Mouse (Mus musculus) forebrain, embryonic 14.5 days (tissue): ENCODE data around the gene Sult6b2. TPM values are rescaled to one million over a fixed set of nuclear protein-coding genes. Genes with fewer than 3 reads are reported as not detected.

Experiments
- ATAC-seq: fragments of 200-750 bp; cut with Nextera tagmentation; 2 replicates; pipeline ENCODE4 v1.8.0; 2017; ENCODE audit warnings: mild to moderate bottlenecking, moderate library complexity
- DNase-seq: peaks from one replicate; pipeline ENCODE4 v3.0.0-alpha.2; 2015; ENCODE audit warnings: low spot score
- H3K27ac ChIP-seq: fragments of 300-500 bp; sonication (generic); 2 replicates; pipeline ENCODE4 v1.5.1; 2014; ENCODE audit warnings: low read depth, mild to moderate bottlenecking, control low read depth, low read length, moderate library complexity
- H3K27me3 ChIP-seq: fragments of 300-500 bp; sonication (generic); replicated peaks from 2 replicates; pipeline ENCODE4 v1.6.1; 2014; ENCODE audit warnings: low read length, control low read depth, mixed read lengths; ENCODE audit not compliant: control insufficient read depth, insufficient read depth
- H3K36me3 ChIP-seq: fragments of 300-500 bp; sonication (generic); 2 replicates; pipeline ENCODE4 v1.6.1; 2014; ENCODE audit warnings: low read length, control low read depth; ENCODE audit not compliant: control insufficient read depth, insufficient read depth
- H3K4me1 ChIP-seq: fragments of 300-500 bp; sonication (generic); 2 replicates; pipeline ENCODE4 v1.6.1; 2014; ENCODE audit warnings: antibody characterized with exemption, low read length, control low read depth; ENCODE audit not compliant: control insufficient read depth, insufficient read depth
- H3K4me2 ChIP-seq: fragments of 300-500 bp; sonication (generic); 2 replicates; pipeline ENCODE4 v1.6.1; 2014; ENCODE audit warnings: mild to moderate bottlenecking, control low read depth, low read length
- H3K4me3 ChIP-seq: fragments of 300-500 bp; sonication (generic); 2 replicates; pipeline ENCODE4 v1.5.1; 2014; ENCODE audit warnings: low read depth, low read length, control low read depth
- H3K9ac ChIP-seq: fragments of 300-500 bp; sonication (generic); 2 replicates; pipeline ENCODE4 v1.6.1; 2014; ENCODE audit warnings: mild to moderate bottlenecking, low read length, control low read depth, moderate library complexity
- H3K9me3 ChIP-seq: fragments of 300-500 bp; sonication (generic); replicated peaks from 2 replicates; pipeline ENCODE4 v1.6.1; 2016; ENCODE audit warnings: low read length, control low read depth, mixed read lengths; ENCODE audit not compliant: control insufficient read depth
- WGBS: fragments of 180-500 bp; shearing (Covaris S2); extraction: QIAGEN DNeasy Blood & Tissue Kit; methylation state at CpG from one replicate; pipeline ENCODE4 v1.1.7; 2014; 5-methylcytosine and 5-hydroxymethylcytosine counted together
- polyA plus RNA-seq: library from polyadenylated mRNA; unstranded; fragments of >200 nt; fragmentation: Nextera tagmentation; extraction: Ambion mirVana; gene quantifications from 2 replicates; pipeline ENCODE4 v1.2.1, GENCODE M21; 2014

Gene Sult6b2
- polyA plus RNA-seq, 1 experiment from 2014 or later: 0.18 TPM

DNA sequence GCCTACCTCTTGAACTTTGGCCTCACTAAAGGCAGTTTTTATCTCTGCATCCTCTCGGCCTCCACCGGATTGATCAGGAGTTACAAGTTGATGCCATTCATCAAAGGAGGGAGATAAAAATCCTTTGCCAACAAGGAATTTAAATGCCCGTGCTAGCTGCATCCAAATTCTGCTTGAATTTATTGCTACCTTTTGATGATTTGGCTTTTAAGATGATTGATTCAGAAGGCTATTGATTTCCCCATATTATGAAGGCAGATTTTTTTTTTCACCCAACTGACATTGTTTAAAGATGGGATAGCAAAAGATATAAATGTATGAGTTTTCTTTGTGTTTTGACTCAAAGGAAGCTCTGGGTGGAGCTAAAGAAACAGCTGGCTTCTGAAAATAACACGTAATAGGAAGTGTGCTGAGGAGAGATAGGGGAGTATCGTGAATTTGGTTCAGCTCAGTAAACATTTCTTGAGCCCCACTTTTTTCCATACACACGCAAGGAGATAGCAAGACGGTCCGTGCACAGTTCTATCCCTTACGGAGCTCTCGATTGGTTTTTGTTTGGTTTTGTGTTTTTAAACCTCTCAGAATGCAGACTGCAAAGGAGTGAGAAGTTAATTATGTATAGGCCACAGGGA lies 46.9 kb downstream of the Sult6b2 start:
- Histone ChIP-seq H3K4me2 (peak overlapping the region; percentile 68), H3K4me3 (peak overlapping the region; percentile 86), H3K4me1 (peaks cover 12% of the 10 kb centered on the region), H3K9ac (peak overlapping the region; percentile 91), H3K27ac (peak overlapping the region; percentile 81), H3K36me3 (peaks cover 17% of the 10 kb centered on the region), H3K27me3 (peaks cover 8% of the 10 kb centered on the region; the same call in 1 of the 2 replicates), H3K9me3 (no peaks in the 10 kb centered on the region)
- WGBS: 45% methylated on average over 10 of the region's 10 CpGs
- ATAC-seq (no peak), DNase-seq (peak; percentile 42)

DNA sequence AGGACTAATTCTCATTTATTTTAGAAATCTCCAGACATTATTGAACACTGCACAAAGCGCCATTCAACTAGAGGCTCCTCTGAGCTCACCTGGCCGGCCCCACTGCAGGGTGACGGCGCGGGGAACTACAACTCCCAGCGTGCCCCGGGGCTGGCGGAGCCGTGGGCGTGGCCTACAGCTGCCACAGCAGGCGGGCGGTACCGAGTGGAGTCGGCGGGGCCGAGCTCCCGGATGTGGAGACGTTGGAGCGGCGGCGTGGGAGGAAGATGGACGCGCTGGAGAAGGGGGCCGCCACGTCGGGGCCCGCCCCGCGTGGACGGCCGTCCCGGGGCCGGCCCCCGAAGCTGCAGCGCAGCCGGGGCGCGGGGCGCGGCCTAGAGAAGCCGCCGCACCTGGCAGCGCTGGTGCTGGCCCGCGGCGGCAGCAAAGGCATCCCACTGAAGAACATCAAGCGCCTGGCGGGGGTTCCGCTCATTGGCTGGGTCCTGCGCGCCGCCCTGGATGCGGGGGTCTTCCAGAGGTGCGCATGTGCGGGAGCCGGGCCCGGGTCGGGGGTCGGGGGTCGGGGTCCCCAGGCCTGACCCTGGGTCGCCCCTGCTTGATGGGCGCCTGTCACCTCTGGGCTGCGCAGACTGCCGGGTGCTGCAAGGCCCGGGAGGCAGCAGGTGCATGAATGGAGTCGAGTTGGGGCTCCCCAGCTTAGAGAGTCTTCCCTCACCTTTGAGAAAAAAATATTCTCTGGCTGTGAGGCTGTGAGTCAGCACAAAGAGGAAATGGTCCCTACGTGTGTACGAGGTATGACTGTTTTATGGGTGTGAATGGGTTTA lies 47.6 kb downstream of the Sult6b2 start, which contains the start of gene Cmas:
TSS of gene Cmas (plus strand) at position 180 of the 827 bp plus-strand sequence.
- H3K4me3 ChIP-seq: peak within 1 kb of the TSS; percentile 86
- under 1% methylated on average over 53 of the region's 68 CpGs for WGBS
- DNase-seq: peak; percentile 94
- peaks cover 12% of the 10 kb centered on the region for H3K4me1 ChIP-seq
- ATAC-seq: peak; percentile 98
- peak within 1 kb of the TSS; percentile 91 for H3K9ac ChIP-seq
- H3K9me3 ChIP-seq: no peaks in the 10 kb centered on the region
- H3K4me2 ChIP-seq: peak within 1 kb of the TSS; percentile 68
- peak within 1 kb of the TSS; percentile 81 for H3K27ac ChIP-seq
- peaks cover 8% of the 10 kb centered on the region; the same call in 1 of the 2 replicates for H3K27me3 ChIP-seq
- peaks cover 17% of the 10 kb centered on the region for H3K36me3 ChIP-seq

DNA sequence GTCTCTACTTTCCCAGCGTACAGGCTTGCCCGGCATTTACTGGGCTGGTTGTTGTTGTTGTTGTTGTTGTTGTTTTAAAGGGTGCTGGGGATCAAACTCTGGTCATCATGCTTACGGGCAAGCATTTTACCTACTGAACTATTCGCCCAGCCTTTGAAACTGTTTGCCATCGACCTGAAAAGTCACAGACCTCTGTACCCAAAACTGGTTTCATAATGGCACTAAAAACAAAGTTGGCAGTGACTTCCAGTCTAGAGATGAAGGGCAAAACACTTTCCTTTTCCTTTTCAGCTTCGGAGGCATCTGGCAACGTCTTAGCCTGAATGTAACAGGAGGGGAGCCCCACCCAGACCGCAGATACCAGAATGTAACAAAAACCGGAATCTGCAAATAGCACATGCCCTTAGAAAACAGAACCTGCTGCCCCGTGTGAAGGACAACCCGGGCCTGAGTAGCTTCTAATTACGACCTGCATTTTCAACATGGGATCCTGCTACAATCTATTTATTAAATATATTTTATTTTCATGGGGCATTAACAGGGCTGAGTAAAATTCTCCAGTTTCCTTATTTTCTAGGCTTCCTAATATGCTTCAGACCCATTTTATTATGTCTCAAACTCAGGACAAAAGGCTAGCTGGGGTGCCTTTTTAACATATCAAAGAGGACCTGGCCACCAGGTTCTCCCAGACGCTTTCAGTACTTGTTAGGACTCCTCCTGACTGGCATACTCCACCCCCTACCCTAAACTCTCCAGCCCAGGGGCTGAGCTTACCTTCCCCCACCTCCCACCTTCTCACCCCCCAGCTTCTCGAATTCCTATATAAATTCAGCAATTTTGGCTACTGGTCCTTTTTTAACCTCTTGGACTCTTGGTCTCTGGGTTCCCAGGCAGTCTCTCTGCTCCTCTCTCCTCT lies 51.7 kb downstream of the Sult6b2 start:
- DNase-seq (no peak), ATAC-seq (no peak)
- Histone ChIP-seq H3K9me3 (no peaks in the 10 kb centered on the region), H3K4me2 (no peak overlapping the region), H3K27me3 (peaks cover 8% of the 10 kb centered on the region; the same call in 1 of the 2 replicates), H3K9ac (no peak overlapping the region), H3K27ac (no peak overlapping the region), H3K36me3 (no peaks in the 10 kb centered on the region), H3K4me3 (no peak overlapping the region), H3K4me1 (peaks cover under 1% of the 10 kb centered on the region)
- 39% methylated on average over 14 of the region's 14 CpGs for WGBS

DNA sequence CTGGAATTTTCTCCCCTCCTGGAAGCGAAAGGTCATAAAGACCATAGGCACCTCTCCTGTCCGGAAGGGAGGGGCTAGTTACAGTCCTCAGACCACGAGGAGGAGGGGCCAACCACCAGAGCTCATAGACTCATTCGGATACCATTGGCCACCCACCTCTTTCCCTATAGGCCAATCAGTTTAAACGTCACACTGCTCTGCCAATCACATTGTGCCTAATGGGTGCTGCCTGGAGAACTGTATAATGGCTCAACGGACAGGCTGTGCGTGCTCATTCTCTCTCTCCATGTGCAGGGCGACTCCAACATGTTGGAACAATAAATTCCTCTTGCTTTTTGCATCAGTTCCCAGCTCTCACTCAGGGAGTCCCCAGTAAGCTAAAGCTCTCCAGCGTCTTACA lies 52.9 kb downstream of the Sult6b2 start:
- no peak overlapping the region for H3K4me2 ChIP-seq
- H3K9ac ChIP-seq: no peak overlapping the region
- no peaks in the 10 kb centered on the region for H3K9me3 ChIP-seq
- no peak overlapping the region for H3K27ac ChIP-seq
- no peaks in the 10 kb centered on the region for H3K36me3 ChIP-seq
- ATAC-seq: no peak; the same call in 1 of the 2 replicates
- DNase-seq: no peak
- H3K4me3 ChIP-seq: no peak overlapping the region
- no peaks in the 10 kb centered on the region for H3K4me1 ChIP-seq
- WGBS: 55% methylated on average over 9 of the region's 9 CpGs
- peaks cover 8% of the 10 kb centered on the region; the same call in 1 of the 2 replicates for H3K27me3 ChIP-seq

DNA sequence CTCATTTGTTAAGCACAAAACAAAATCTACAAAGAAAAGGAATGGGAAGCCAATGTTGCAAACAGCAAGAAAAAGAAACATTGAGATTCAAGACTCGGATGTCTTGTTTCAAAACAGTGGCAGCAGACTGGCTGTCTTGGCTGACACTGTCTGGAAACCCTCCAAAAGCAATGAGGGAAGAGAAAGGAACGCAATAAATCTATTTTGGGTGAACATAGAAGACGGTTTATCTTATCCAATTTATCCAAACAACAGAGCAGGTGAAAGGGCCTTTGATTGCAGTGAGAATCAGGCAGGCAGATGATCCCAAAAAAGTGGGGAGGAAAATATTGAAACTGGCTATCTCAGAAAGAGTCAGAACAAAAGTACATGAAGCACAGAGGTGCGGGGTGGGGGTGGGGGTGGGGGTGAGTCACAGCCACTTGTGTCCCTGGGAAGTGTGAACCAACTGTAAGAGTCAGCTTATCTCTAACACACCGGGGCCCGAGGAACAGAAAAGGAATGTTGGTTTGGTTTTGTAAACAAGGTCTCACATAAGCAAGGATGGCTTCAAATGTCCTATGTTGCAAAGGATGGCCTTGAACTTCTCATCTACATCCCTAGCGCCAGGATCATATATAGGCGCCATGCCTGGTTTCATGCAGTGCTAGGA lies 56.1 kb downstream of the Sult6b2 start:
- WGBS: 71% methylated on average over 8 of the region's 8 CpGs
- DNase-seq: no peak

DNA sequence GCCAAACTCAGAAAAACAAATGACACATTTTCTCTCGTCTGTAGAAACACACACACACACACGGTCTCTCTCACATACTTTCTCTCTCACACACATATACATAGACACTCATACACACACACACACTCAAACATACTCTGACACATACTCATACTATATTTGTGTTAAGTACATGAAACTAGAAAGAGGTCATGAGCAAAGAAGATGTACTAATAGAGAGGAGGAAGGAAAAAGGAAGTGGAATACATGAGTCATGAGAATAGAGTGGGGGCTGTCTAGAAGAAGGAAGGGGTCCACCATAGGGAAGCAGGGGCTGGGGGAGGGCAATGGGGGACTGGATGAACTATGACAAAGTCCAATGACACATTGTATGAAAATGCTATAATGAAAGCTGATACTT lies 57.1 kb downstream of the Sult6b2 start:
- no peaks in the 10 kb centered on the region for H3K27me3 ChIP-seq
- ATAC-seq: no peak
- no peak overlapping the region for H3K27ac ChIP-seq
- no peaks in the 10 kb centered on the region for H3K36me3 ChIP-seq
- H3K9me3 ChIP-seq: no peaks in the 10 kb centered on the region
- no peak overlapping the region for H3K9ac ChIP-seq
- no peaks in the 10 kb centered on the region for H3K4me1 ChIP-seq
- 89% methylated on average over 2 of the region's 2 CpGs for WGBS
- no peak for DNase-seq
- H3K4me2 ChIP-seq: no peak overlapping the region
- H3K4me3 ChIP-seq: no peak overlapping the region

More for the DNA sequence above, 56.1 kb downstream of the Sult6b2 start:
- Histone ChIP-seq H3K27me3 (no peaks in the 10 kb centered on the region), H3K9ac (no peak overlapping the region), H3K9me3 (no peaks in the 10 kb centered on the region), H3K4me1 (no peaks in the 10 kb centered on the region), H3K36me3 (no peaks in the 10 kb centered on the region), H3K4me3 (no peak overlapping the region), H3K4me2 (no peak overlapping the region), H3K27ac (no peak overlapping the region)
- no peak for ATAC-seq

DNA sequence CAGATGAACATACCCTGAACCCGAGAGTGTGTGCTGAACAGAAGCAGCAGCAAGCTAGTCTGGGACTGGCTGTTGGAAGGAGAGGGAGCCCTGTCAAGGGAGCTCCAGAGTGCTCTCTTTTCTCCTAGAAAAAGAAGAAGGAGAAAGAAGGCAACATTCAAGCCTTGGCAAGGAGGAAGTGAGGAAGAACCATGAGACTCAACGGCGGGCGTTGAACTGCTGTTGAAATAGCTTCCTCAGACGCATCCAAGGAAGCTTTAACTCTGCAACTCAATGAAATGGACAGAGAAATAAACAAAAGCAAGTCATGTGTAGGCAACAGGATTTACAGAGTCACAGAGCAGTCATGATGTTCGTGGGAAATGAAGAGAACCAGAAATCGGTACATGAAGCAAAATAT lies 57.5 kb downstream of the Sult6b2 start:
- Histone ChIP-seq H3K4me3 (no peak overlapping the region), H3K27me3 (no peaks in the 10 kb centered on the region), H3K9me3 (no peaks in the 10 kb centered on the region), H3K9ac (no peak overlapping the region), H3K27ac (no peak overlapping the region), H3K4me1 (no peaks in the 10 kb centered on the region), H3K4me2 (no peak overlapping the region), H3K36me3 (no peaks in the 10 kb centered on the region)
- DNase-seq: no peak
- ATAC-seq: no peak
- 77% methylated on average over 7 of the region's 7 CpGs for WGBS

DNA sequence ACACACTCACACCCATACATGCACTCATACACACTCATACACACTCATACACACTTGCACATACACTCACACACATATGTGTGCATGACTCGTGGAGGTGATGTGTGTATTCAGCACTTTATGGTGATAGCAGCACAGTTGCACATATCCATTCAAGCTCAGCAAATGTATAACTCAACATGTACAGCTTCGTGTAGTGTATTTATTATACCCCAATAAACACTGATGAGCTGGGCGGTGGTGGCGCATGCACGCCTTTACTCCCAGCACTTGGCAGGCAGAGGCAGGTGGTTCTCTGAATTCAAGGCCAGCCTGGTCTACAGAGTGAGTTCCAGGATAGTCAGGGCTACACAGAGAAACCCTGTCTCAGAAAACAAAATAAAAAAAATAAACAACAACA lies 58.8 kb downstream of the Sult6b2 start:
- Histone ChIP-seq H3K27ac (no peak overlapping the region), H3K9ac (no peak overlapping the region), H3K9me3 (no peaks in the 10 kb centered on the region), H3K4me3 (no peak overlapping the region), H3K4me2 (no peak overlapping the region), H3K27me3 (no peaks in the 10 kb centered on the region), H3K4me1 (no peaks in the 10 kb centered on the region), H3K36me3 (no peaks in the 10 kb centered on the region)
- ATAC-seq (no peak), DNase-seq (no peak)
- WGBS: 92% methylated on average over 5 of the region's 5 CpGs
